ENCODE assay signal across 9 mouse cellular contexts in the genomic region with DNA sequence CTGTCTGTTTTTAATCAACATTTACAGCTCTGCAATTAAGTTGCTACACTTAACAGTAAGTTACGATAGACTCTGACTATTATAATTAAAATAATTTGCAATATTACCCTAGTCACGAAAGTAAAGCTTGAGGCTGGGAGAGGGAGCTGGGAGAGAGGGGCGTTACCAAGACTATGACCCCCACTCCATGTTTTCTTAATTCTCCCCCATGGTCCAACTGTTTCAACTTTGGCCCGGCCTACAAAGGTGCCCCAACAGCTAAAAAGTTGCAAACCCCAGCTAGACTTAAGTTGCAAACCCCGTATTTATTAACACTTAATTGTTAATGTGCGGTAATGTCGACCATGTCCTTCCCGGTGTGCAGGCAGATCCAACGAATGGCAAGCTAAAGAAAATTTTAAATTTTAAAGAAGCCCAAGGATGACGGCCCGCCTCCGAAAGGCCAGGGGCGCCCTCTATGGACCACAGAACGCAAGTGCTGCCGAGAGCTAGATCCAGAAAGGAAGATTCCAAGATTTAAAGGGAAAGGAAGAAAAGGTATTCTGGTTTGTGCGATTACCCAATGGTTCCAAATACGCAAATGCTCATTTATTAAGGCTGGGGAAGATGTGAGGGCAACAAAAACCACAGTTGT. TPM values are rescaled to one million over a fixed set of nuclear protein-coding genes. Genes with fewer than 3 reads are reported as not detected.
DNase-seq lines count a peak whose midpoint lies in the region; ATAC-seq and TF ChIP-seq lines count a peak whose summit lies in the region.
"Had no signal": no experiment of that assay in that cellular context is flagged by ENCODE, and none has a peak within 500 bp of the region (broad histone marks: within the 10 kb centered on the region; RNA-seq: fewer than 3 reads in every experiment).

No protein-coding gene starts in this region.

- H3K4me1 ChIP-seq in forebrain, embryonic 10.5 days, result peaks cover 2% of the 10 kb centered on the region
- H3K4me1 ChIP-seq in forebrain, embryonic 16.5 days (replicated peaks; ENCODE audit: control insufficient read depth, insufficient read depth, low read length), result peaks cover under 1% of the 10 kb centered on the region
- H3K4me1 ChIP-seq in lung, embryonic 14.5 days (ENCODE audit: insufficient read depth), result peaks cover 3% of the 10 kb centered on the region; the same call in 1 of the 2 replicates

- no peak overlapping the region for H3K27ac ChIP-seq in forebrain, embryonic 10.5 days
- H3K27ac ChIP-seq in forebrain, embryonic 16.5 days (ENCODE audit: low read length), result no peak overlapping the region
- H3K27ac ChIP-seq in lung, embryonic 14.5 days (ENCODE audit: low read depth), result no peak overlapping the region
- H3K27ac ChIP-seq: stomach, embryonic 15.5 days had no signal

- H3K4me2 ChIP-seq in forebrain, embryonic 16.5 days (ENCODE audit: low read length), result no peak overlapping the region
- no peak overlapping the region for H3K4me2 ChIP-seq in lung, embryonic 14.5 days
- H3K4me2 ChIP-seq: stomach, embryonic 15.5 days had no signal

- H3K9ac ChIP-seq in forebrain, embryonic 16.5 days (replicated peaks; ENCODE audit: low read depth, low read length), result no peak overlapping the region
- no peak overlapping the region for H3K9ac ChIP-seq in lung, embryonic 14.5 days
- H3K9ac ChIP-seq: stomach, embryonic 15.5 days had no signal

- peak; percentile 36 for DNase-seq in forebrain, embryonic 10.5 days (ENCODE audit: extremely low spot score, low spot score)
- peak; percentile 57 for DNase-seq in ovary, postnatal 14 days (ENCODE audit: low spot score)
- no peak for DNase-seq in ovary, adult 18-20 months (ENCODE audit: low spot score)
- DNase-seq in c-Kit-positive CD71-positive TER-119-positive erythroid progenitor cells, embryonic 14.5 days (ENCODE audit: low spot score), result peak; percentile 0
- peak; percentile 76 for DNase-seq in heart, postnatal 4 days
- peak; percentile 87 for DNase-seq in lung, embryonic 14.5 days
- DNase-seq in thymus, postnatal 25 days, result peak; percentile 9

- peaks cover 29% of the 10 kb centered on the region for H3K27me3 ChIP-seq in forebrain, embryonic 10.5 days (ENCODE audit: poor library complexity, severe bottlenecking)
- peaks cover 10% of the 10 kb centered on the region; the same call in 1 of the 2 replicates for H3K27me3 ChIP-seq in forebrain, embryonic 16.5 days (replicated peaks; ENCODE audit: control insufficient read depth, insufficient read depth, low read length)
- peaks cover 7% of the 10 kb centered on the region for H3K27me3 ChIP-seq in lung, embryonic 14.5 days (ENCODE audit: insufficient read depth, low read length)

- H3K36me3 ChIP-seq in forebrain, embryonic 10.5 days (replicated peaks), result no peaks in the 10 kb centered on the region
- no peaks in the 10 kb centered on the region for H3K36me3 ChIP-seq in forebrain, embryonic 16.5 days (ENCODE audit: control insufficient read depth, insufficient read depth)
- no peaks in the 10 kb centered on the region for H3K36me3 ChIP-seq in lung, embryonic 14.5 days (ENCODE audit: insufficient read depth)
- H3K36me3 ChIP-seq: stomach, embryonic 15.5 days had no signal

- 34% methylated on average over 17 of the region's 17 CpGs for WGBS in forebrain, embryonic 10.5 days
- 32% methylated on average over 17 of the region's 17 CpGs for WGBS in forebrain, embryonic 16.5 days
- 29% methylated on average over 17 of the region's 17 CpGs for WGBS in lung, embryonic 14.5 days

- no peaks in the 10 kb centered on the region for H3K9me3 ChIP-seq in forebrain, embryonic 10.5 days
- H3K9me3 ChIP-seq in forebrain, embryonic 16.5 days (ENCODE audit: control insufficient read depth, low read length), result no peaks in the 10 kb centered on the region
- H3K9me3 ChIP-seq in lung, embryonic 14.5 days (ENCODE audit: low read depth, low read length), result no peaks in the 10 kb centered on the region
- H3K9me3 ChIP-seq: stomach, embryonic 15.5 days had no signal

- peak; percentile 91 for TF ChIP-seq CTCF in lung, embryonic 14.5 days (IDR thresholded peaks at IDR 0.05; ENCODE audit: low read depth)

- no peak overlapping the region for H3K4me3 ChIP-seq in forebrain, embryonic 10.5 days
- no peak overlapping the region for H3K4me3 ChIP-seq in forebrain, embryonic 16.5 days (replicated peaks; ENCODE audit: low read length)
- no peak overlapping the region for H3K4me3 ChIP-seq in lung, embryonic 14.5 days (ENCODE audit: low read depth, low read length)
- H3K4me3 ChIP-seq: stomach, embryonic 15.5 days had no signal

- no peak for ATAC-seq in forebrain, embryonic 16.5 days
- ATAC-seq in lung, embryonic 14.5 days (ENCODE audit: insufficient read depth), result no peak

RNA-seq across cellular contexts. Expression of gene Fndc1, which starts 5.4 kb away (rescaled TPM):
- 0.64 and 0.82 TPM in 2 replicates for polyA plus RNA-seq in forebrain, embryonic 10.5 days (2016; fragmentation: Nextera tagmentation; extraction: Ambion mirVana)
- 3.0 and 4.1 TPM in 2 replicates for polyA plus RNA-seq in forebrain, embryonic 16.5 days (2015; fragmentation: Nextera tagmentation; extraction: Ambion mirVana)
- total RNA-seq in heart, postnatal 4 days (2021), result 100 to 1,000 TPM in 1 of 2 experiments, 10 to 100 TPM in 1; 96.0 to 105 TPM
- polyA plus RNA-seq in lung, embryonic 14.5 days (2014; fragmentation: Nextera tagmentation; extraction: Ambion mirVana), result 33.5 and 37.0 TPM in 2 replicates
